Mouse (Mus musculus): ENCODE data around the gene Ackr3. TPM values are rescaled to one million over a fixed set of nuclear protein-coding genes. Genes with fewer than 3 reads are reported as not detected.

The Ackr3 gene
- polyA plus RNA-seq, 2 experiments, result 1.9 to 3.3 TPM

DNA sequence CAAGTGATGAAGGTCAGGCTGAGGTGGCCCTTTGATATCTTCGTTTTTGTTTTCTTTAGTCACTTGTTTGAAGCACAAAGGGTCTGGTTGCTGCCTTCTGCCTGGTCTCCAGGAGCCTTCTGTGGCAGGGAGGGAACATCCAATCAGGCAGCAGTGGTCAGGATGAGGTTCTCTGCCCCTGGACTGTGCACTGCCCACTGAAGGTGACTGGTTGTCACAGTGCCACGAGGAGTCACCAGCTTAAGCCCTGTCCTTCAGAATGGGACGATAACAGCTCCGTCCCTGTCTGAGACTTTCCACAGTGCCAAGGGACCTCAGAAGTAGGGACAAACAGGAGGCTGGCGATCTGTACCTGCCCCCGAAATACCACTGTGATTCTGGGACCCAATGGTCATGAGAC, 6.6 kb downstream of the Ackr3 start:
- no peaks in the 10 kb centered on the region for H3K36me3 ChIP-seq (replicated peaks; ENCODE audit: control insufficient read depth, insufficient read depth, low read depth)
- no peak for ATAC-seq (ENCODE audit: insufficient read depth)
- WGBS (ENCODE audit: insufficient replicate concordance), result 45% methylated on average over 6 of the region's 6 CpGs
- H3K4me2 ChIP-seq (ENCODE audit: low read depth), result no peak overlapping the region
- no peak for DNase-seq (ENCODE audit: low read depth in 3 of 3, low spot score in 3 of 3)
- H3K27ac ChIP-seq, result no peak overlapping the region
- no peaks in the 10 kb centered on the region for H3K9me3 ChIP-seq (ENCODE audit: control insufficient read depth, low read length)
- no peak for TF ChIP-seq CTCF (IDR thresholded peaks at IDR 0.05; ENCODE audit: low read depth)
- no peak for TF ChIP-seq EP300 (IDR thresholded peaks at IDR 0.05; ENCODE audit: low read depth)
- no peak overlapping the region for H3K4me3 ChIP-seq (ENCODE audit: insufficient read depth in 1 of 2, low read depth in 2 of 2, low read length in 2 of 2)
- no peak overlapping the region for H3K9ac ChIP-seq (replicated peaks)
- H3K4me1 ChIP-seq (replicated peaks; ENCODE audit: control insufficient read depth in 2 of 2, insufficient read depth in 2 of 2, low read length in 1 of 2), result no peaks in the 10 kb centered on the region
- H3K27me3 ChIP-seq (ENCODE audit: control insufficient read depth, insufficient read depth, low read length), result peaks cover 12% of the 10 kb centered on the region

DNA sequence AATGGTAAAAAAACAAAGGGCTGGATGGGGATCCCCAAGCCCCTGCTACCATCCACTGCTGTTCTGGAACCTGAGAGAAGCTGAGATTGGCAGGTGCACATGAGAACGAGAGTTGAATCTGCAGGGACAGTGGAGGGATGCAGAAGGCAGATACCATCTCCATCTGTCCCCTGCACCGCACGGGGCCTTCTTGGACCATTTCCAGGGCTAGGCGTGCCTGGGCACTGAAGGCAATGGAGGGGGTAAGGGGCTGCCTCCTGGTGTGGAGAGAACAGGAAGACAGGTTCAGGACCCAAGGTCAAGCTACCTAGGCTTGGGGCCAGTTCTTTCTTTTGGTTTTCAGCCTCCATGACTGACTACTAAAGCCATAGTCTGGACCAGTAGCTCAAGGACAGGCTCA, 7.0 kb downstream of the Ackr3 start:
- Histone ChIP-seq H3K4me1 (replicated peaks; ENCODE audit: control insufficient read depth in 2 of 2, insufficient read depth in 2 of 2, low read length in 1 of 2) (no peaks in the 10 kb centered on the region), H3K36me3 (replicated peaks; ENCODE audit: control insufficient read depth, insufficient read depth, low read depth) (no peaks in the 10 kb centered on the region), H3K9ac (replicated peaks) (no peak overlapping the region), H3K27ac (no peak overlapping the region), H3K4me3 (ENCODE audit: insufficient read depth in 1 of 2, low read depth in 2 of 2, low read length in 2 of 2) (no peak overlapping the region), H3K9me3 (ENCODE audit: control insufficient read depth, low read length) (no peaks in the 10 kb centered on the region), H3K27me3 (ENCODE audit: control insufficient read depth, insufficient read depth, low read length) (peaks cover 10% of the 10 kb centered on the region), H3K4me2 (ENCODE audit: low read depth) (no peak overlapping the region)
- DNase-seq (ENCODE audit: low read depth in 3 of 3, low spot score in 3 of 3), result no peak
- no peak for ATAC-seq (ENCODE audit: insufficient read depth)
- 63% methylated on average over 4 of the region's 4 CpGs for WGBS (ENCODE audit: insufficient replicate concordance)
- TF ChIP-seq EP300 (IDR thresholded peaks at IDR 0.05; ENCODE audit: low read depth) (no peak), CTCF (IDR thresholded peaks at IDR 0.05; ENCODE audit: low read depth) (no peak)

DNA sequence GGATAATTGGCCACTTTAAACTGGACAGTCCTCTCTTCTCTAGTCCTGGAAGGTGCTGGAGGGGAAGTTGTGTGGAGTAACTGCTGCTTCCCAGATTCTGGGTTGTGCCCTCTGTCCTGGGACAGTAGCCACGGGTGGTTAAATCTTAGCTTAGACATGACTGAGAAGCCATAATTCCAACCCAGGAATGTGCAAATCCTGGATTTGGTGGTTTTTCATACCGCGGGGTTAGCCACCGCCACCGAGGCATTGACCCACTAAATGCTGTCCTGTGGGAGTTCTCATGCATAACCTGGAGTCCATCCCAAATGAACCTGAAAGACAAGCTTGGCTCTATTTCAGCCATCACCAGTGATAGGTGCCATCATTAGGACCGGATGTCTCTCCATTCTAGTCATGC, 8.6 kb downstream of the Ackr3 start:
- no peak overlapping the region for H3K4me2 ChIP-seq (ENCODE audit: low read depth)
- DNase-seq (ENCODE audit: low read depth in 3 of 3, low spot score in 3 of 3) (no peak), ATAC-seq (ENCODE audit: insufficient read depth) (no peak)
- TF ChIP-seq CTCF (IDR thresholded peaks at IDR 0.05; ENCODE audit: low read depth) (no peak), EP300 (IDR thresholded peaks at IDR 0.05; ENCODE audit: low read depth) (no peak)
- WGBS (ENCODE audit: insufficient replicate concordance), result 73% methylated on average over 6 of the region's 6 CpGs
- H3K9ac ChIP-seq (replicated peaks), result no peak overlapping the region
- H3K27me3 ChIP-seq (ENCODE audit: control insufficient read depth, insufficient read depth, low read length), result no peaks in the 10 kb centered on the region
- no peak overlapping the region for H3K27ac ChIP-seq
- no peaks in the 10 kb centered on the region for H3K9me3 ChIP-seq (ENCODE audit: control insufficient read depth, low read length)
- H3K4me3 ChIP-seq (ENCODE audit: insufficient read depth in 1 of 2, low read depth in 2 of 2, low read length in 2 of 2), result no peak overlapping the region
- peaks cover 0 to 2% of the 10 kb centered on the region in 2 experiments; a peak in 1 of 4 replicates for H3K4me1 ChIP-seq (replicated peaks; ENCODE audit: control insufficient read depth in 2 of 2, insufficient read depth in 2 of 2, low read length in 1 of 2)
- no peaks in the 10 kb centered on the region for H3K36me3 ChIP-seq (replicated peaks; ENCODE audit: control insufficient read depth, insufficient read depth, low read depth)

DNA sequence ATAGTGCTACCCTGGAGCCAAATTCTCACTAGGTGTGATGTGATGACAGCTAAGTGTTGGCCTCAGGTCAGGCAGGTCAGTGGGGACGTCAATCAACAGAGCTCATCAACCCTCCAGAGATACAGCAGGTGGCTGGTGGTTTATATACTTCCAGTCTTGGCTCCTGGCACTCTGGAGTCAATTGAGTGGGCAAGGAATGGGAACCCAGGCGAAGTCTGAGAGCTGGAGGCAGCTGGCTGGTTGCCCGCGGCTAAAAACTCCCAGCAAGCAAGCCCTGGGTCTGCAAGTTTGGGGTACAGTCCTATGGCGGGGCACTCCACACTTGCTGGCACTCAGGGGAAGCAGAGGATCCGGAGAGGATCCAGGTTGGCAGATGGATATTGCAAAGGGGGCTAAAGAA, 9.1 kb downstream of the Ackr3 start:
- 62% methylated on average over 6 of the region's 6 CpGs for WGBS (ENCODE audit: insufficient replicate concordance)
- ATAC-seq (ENCODE audit: insufficient read depth), result no peak
- TF ChIP-seq CTCF (IDR thresholded peaks at IDR 0.05; ENCODE audit: low read depth) (no peak), EP300 (IDR thresholded peaks at IDR 0.05; ENCODE audit: low read depth) (no peak)

DNA sequence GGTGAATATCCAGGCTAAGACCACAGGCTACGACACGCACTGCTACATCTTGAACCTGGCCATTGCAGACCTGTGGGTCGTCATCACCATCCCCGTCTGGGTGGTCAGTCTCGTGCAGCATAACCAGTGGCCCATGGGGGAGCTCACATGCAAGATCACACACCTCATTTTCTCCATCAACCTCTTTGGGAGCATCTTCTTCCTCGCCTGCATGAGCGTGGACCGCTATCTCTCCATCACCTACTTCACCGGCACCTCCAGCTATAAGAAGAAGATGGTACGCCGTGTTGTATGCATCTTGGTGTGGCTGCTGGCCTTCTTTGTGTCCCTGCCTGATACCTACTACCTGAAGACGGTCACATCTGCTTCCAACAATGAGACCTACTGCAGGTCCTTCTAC, 10.2 kb downstream of the Ackr3 start:
- DNase-seq (ENCODE audit: low read depth in 3 of 3, low spot score in 3 of 3) (no peak), ATAC-seq (ENCODE audit: insufficient read depth) (no peak)
- H3K4me2 ChIP-seq (ENCODE audit: low read depth), result no peak overlapping the region
- no peak overlapping the region for H3K27ac ChIP-seq
- no peaks in the 10 kb centered on the region for H3K36me3 ChIP-seq (replicated peaks; ENCODE audit: control insufficient read depth, insufficient read depth, low read depth)
- no peaks in the 10 kb centered on the region for H3K27me3 ChIP-seq (ENCODE audit: control insufficient read depth, insufficient read depth, low read length)
- 79% methylated on average over 12 of the region's 12 CpGs for WGBS (ENCODE audit: insufficient replicate concordance)
- TF ChIP-seq CTCF (IDR thresholded peaks at IDR 0.05; ENCODE audit: low read depth) (no peak), EP300 (IDR thresholded peaks at IDR 0.05; ENCODE audit: low read depth) (no peak)
- no peaks in the 10 kb centered on the region for H3K9me3 ChIP-seq (ENCODE audit: control insufficient read depth, low read length)
- no peak overlapping the region for H3K9ac ChIP-seq (replicated peaks)
- no peak overlapping the region for H3K4me3 ChIP-seq (ENCODE audit: insufficient read depth in 1 of 2, low read depth in 2 of 2, low read length in 2 of 2)
- peaks cover 0 to 2% of the 10 kb centered on the region in 2 experiments; a peak in 1 of 4 replicates for H3K4me1 ChIP-seq (replicated peaks; ENCODE audit: control insufficient read depth in 2 of 2, insufficient read depth in 2 of 2, low read length in 1 of 2)

More for the DNA sequence above, 9.1 kb downstream of the Ackr3 start:
- H3K36me3 ChIP-seq (replicated peaks; ENCODE audit: control insufficient read depth, insufficient read depth, low read depth), result no peaks in the 10 kb centered on the region
- H3K9me3 ChIP-seq (ENCODE audit: control insufficient read depth, low read length), result no peaks in the 10 kb centered on the region
- H3K27ac ChIP-seq, result no peak overlapping the region
- DNase-seq (ENCODE audit: low read depth in 3 of 3, low spot score in 3 of 3), result no peak
- no peaks in the 10 kb centered on the region for H3K27me3 ChIP-seq (ENCODE audit: control insufficient read depth, insufficient read depth, low read length)
- no peak overlapping the region for H3K4me2 ChIP-seq (ENCODE audit: low read depth)
- peaks cover 0 to 2% of the 10 kb centered on the region in 2 experiments; a peak in 1 of 4 replicates for H3K4me1 ChIP-seq (replicated peaks; ENCODE audit: control insufficient read depth in 2 of 2, insufficient read depth in 2 of 2, low read length in 1 of 2)
- no peak overlapping the region for H3K9ac ChIP-seq (replicated peaks)
- no peak overlapping the region for H3K4me3 ChIP-seq (ENCODE audit: insufficient read depth in 1 of 2, low read depth in 2 of 2, low read length in 2 of 2)
